Mouse (Mus musculus) gastrocnemius, postnatal 36 days (tissue): ENCODE results near the gene Krtap28-13. TPM values are rescaled to one million over a fixed set of nuclear protein-coding genes. Genes with fewer than 3 reads are reported as not detected.

Source experiments
- DNase-seq, 2 experiments: peaks; one replicate each; pipeline ENCODE4 v3.0.0; 2022
- intact Hi-C: fragments of 180-260 bp; cut with DNase I; formaldehyde crosslinking; loops from one replicate; pipeline ENCODE4 v1.15.1; 2025
- long read RNA-seq, 2 experiments: library from polyadenylated mRNA; stranded (forward); transcript quantifications; one replicate each; pipeline ENCODE4 v2.0.0; 2021
- total RNA-seq, 2 experiments: library from RNA; stranded (reverse); gene quantifications; 2 replicates each; pipeline ENCODE4 v1.2.3; 2021

Krtap28-13 gene
- not detected for total RNA-seq
- long read RNA-seq, experiment 1: 0 reads
- long read RNA-seq, experiment 2: 0 reads

DNA sequence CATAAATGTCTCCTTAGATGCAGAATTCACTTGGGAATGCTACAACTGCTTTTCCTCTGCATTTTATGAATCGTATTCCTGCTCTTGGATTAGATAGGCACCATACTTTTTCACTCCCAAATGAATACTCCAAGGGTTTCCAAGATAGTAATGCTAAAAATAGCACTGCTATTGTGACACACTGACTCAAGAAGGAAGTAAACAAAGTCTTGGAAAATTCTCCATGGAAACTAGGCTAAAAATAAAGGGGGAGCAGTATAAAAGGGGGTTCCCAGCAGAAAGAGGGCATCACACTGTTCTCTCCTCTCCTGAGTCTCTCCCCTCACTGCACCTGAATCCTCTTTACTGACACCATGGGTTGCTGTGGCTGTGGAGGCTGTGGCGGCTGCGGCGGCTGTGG lies at the start of gene Krtap28-13:
Gene Krtap28-13 (plus strand): TSS at position 288 of the 400 bp plus-strand sequence.
- no peak for DNase-seq
- intact Hi-C loops: no loop called here

DNA sequence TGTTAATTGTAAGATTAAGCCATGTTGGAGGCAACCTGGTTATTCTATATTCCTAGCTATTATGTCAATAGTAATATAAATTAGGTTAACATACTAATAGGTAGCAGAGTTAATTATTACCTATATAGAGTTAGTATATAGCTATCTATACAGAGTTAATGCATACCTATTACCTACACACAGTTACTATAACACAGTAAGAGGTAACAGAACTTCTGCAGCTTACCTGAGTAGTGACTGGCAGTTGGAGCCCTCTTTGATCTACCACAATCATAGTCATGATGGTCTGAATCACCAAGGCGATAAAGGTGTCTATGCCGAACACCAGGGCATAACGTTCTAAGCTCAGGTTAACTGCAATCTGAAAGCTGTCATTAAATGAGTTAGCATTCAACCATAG lies 46.3 kb upstream of the Krtap28-13 start:
- intact Hi-C loops: no loop called here

DNA sequence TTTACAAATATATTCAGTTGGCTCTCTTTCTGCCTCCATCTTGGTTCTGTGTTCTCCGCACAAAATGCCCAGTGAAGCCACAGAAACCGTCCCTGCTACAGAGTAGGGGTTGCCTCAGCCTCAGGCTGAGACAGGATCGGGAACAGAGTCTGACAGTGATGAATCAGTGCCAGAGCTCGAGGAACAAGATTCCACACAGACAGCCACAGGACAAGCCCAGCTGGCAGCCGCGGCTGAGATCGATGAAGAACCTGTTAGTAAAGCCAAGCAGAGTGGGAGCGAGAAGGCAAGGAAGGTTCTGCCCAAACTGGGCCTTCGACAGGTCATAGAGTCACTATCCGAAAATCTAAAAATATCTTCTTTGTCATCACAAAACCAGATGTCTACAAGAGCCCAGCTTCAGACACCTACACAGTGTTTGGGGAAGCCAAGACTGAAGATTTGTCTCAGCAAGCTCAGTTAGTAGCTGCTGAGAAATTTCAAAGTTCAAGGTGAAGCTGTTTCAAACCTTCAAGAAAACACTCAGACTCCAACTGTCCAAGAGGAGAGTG lies 45.3 kb upstream of the Krtap28-13 start:
- intact Hi-C loops: no loop called here
- DNase-seq: no peak

More for the DNA sequence above, 46.3 kb upstream of the Krtap28-13 start:
- DNase-seq: no peak

DNA sequence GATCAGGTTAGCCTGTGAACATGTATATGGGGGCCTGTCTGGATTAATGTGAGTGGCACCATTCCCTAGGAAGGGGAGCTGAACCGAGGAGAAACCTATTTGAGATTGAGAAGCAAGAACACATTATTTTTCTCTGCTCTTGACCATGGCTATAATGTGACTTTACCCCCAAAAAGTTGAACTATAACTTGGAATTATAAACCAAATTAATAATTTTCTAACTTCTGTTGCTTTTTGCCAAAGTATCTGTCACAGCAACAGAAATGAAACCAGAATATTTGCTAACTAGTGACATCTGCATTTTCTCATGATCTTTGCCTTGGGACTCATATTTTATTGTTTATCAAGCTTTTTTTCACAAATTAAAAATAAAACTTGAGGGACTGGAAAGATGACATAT lies 44.2 kb upstream of the Krtap28-13 start:
- DNase-seq: no peak
- intact Hi-C loops: no loop called here

DNA sequence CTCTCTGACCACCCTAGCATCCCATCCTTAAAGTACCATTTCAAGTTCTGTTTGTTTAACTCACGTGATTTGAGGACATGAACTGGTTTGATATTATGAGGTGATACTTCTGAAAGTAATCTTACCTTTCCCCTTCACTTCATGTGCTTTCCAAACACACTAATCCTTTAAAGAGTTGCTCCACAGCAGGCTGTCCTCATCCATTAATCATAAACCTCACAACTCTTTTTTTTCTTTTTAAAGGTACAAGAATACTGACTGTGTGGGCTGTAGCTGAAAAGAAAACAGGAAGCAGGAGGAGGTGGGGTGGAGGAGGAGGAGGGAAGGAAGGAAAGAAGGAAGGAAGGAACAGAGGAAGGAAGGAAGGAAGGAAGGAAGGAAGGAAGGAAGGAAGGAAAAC lies 28.8 kb upstream of the Krtap28-13 start:
- intact Hi-C loops: no loop called here
- DNase-seq: no peak

DNA sequence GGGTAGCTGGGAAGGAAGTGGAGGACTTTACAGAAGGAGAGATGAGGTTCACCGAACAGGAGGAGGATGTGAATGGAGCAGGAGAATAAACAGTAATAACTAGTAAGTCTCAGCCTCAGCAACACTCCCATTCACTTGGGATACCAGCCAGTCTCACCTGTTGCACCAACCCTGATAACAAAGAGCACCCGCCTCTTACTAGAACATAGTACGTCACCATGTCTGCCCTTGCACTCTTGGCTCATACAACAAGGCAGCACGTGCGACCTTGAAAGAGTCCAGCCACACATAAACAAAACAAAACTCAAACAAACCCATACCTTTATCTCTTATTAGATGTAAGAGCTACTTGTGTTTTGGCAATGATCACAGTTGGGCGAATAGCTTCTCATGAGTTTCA lies 28.2 kb upstream of the Krtap28-13 start:
- intact Hi-C loops: no loop called here
- no peak for DNase-seq

DNA sequence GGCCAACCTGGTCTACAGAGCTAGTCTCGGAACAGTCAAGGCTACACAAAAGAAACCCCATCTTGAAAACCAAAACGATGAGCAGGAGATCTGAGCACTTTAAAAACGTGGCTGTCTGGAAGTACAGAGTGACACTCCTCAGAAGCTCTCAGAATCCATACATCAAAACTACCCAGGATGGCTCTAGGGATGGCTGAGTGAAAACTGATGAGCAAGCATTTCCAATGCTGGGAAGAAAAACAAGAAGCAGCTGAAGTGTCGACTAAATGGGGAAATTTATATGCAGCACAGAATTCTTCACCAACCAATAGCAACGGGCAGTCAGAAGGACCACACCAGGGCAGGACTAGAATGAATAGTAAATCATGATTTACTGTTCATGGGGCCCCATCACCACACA lies 26.2 kb upstream of the Krtap28-13 start:
- no peak for DNase-seq
- intact Hi-C loops: no loop called here

DNA sequence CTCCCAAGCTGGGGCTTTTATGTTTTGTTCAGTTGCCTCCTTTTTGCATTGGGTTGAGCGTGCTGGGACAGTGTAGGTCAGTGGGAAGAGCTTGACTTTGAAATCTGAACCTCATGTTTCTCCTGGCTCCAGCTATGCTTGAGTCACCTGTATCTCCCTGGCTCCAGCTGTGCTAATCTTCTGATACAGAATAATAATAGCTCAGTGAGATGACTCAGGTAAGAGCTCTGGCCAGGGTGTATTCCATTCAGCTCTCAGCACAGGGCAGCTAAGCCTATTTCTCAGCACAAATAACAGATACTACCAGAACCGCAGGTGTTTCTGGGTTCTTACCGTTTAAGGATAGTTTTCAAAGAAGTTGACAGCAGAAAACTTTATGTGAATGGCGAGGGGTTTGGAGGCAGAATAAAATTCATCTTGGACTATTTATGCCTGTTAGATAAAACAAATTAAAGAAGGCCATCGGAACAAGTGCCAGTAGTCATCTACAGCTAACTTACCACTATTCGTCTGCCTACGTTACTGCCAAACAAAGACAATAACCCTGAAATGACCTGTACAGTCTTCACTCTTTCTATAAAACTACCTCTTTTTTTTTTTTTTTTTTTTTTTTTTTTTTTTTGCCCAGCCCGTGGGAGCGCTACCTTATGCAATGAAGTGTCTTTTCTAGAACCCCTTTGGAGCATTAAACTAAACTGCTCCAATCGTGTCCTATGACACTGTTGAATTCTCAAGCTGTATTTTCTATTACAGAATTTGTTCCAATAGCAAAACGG lies 23.6 kb upstream of the Krtap28-13 start:
- intact Hi-C loops: no loop called here
- DNase-seq: no peak

DNA sequence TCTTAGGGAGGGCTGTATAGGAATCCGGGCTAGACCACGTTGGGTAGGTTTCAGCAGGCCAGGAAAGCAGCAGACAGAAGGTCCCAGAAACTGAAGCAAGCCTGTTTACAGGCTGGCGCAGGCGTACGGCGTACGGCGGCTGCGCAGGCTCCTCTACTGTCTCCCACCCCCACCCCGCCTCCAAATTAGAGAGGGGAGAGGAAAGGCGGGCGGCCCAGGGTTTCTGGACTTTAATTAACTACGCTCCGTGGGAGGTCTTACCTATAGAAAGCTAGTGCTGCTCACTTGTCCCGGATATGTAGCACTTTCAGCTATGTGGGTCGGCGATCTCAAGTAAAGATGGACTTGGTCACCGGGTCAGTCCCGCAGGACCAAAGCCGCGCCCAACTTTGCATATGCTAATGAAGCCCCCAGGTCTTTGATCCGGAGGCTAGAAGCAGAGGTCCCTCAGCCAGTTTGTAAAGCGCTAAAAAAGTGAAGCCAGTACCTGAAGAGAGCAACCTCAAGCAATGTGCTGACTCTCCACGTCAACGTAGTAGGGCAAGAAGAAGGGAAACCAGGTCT lies 22.5 kb upstream of the Krtap28-13 start, which contains the start of gene Slc19a3:
Gene Slc19a3 (minus strand): TSS at position 340 of the 564 bp plus-strand sequence.
- intact Hi-C loops: no loop called here
- DNase-seq: no peak

DNA sequence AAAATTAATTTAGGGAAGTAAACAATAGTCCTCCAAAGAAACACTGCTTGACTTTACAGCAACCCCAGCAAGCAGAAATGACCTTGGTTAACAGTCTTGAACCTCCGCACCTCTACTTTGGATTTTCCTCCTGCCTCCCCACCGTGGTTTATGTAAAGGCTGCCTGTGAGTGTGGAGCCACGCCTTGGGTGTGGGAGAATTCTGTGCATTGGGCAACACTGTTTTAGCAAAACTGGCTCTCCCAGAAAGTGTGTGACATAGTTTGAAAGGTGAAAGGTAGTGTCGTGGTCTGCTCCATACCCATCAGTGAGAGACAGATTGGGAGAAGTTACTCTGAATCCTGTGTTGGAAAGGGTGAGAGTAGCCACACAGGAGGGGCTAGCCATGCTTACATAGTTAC lies 21.6 kb upstream of the Krtap28-13 start:
- intact Hi-C loops: no loop called here
- no peak for DNase-seq

DNA sequence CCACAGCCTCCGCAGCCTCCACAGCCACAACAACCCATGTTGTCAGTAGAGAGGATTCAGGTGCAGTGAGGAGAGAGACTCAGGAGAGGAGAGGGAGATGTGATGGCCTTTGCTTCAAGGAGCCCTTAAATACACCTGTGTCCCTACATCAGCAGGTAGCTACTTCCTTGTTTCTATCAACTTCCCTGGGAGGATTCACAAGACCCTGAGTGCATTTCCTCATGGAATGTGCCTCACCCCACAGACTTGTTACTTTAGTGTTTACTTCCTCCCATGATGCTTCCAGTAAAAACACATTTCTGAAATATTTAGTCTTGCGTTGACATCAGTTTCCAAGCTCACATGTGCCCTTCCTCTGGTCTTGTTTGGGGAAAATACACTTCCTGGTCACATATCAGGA lies 18.4 kb upstream of the Krtap28-13 start, which contains the start of gene Krtap28-10:
Gene Krtap28-10 (minus strand): TSS at position 101 of the 400 bp plus-strand sequence.
- no peak for DNase-seq
- intact Hi-C loops: no loop called here

DNA sequence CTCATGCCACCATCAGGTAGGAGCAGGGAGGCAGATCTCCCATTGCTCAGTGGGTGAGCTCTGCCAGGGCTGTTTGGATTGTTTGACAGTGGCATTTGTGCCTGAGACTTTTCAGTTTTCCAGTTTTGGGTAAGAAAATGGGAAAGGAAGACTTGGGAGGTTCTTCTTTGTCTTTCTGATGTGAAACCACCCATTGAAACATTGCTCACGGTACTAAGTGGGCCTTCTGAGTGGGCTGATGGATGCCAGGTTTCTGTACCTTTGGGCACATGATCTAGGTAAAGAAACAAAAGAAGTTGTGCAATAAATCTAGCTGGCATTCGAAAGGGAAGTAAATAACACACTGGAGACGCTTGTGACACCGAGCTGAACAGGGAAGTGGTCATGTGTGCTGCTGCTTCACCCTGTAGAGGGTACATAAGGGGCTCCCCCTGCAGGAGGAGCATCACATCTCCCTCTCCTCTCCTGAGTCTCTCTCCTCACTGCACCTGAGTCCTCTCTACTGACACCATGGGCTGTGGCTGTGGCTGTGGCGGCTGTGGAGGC lies 15.8 kb upstream of the Krtap28-13 start, which contains the start of gene Gm47969:
Gene Gm47969 (plus strand): TSS at position 51 of the 546 bp plus-strand sequence.
- intact Hi-C loops: no loop called here
- no peak for DNase-seq

DNA sequence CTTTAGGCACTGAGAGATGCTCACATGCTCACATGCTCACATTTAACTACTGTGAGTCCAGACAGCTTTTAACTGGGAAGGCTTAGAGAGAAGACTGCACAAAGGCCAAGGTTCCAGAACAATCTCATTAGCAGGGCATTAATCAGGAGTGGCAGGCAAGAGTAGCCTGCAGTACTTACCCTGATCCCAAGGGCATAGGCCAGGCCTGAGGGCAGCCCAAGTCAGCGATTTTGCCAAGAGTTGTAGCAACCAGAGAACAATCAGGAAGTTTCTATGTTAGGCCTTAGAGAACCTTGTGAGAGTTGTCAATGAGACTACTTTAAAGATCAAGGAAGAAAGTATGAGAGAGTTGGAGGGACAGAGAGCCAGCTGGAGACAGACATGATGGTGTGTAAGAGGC lies 2.2 kb upstream of the Krtap28-13 start:
- no peak for DNase-seq
- intact Hi-C loops: no loop called here

DNA sequence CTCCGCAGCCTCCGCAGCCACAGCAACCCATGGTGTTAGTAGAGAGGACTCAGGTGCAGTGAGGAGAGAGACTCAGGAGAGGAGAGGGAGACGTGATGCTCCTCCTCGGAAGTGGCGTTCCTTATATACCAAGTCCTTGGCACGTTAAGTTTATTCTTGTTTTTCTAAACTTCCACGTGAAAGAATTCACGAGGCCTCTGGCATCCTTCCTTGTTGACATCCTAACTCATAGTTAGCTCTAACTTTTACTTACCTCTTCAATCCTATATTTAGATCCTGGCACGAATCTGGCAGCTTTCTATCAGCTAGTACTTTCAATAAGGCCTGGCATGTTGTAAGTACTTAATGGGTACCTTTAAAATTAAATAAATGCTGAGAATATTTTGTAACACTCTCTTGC lies 1.5 kb upstream of the Krtap28-13 start, which contains the start of gene A030005K14Rik:
Gene A030005K14Rik (minus strand): TSS at position 101 of the 400 bp plus-strand sequence.
- intact Hi-C loops: no loop called here
- DNase-seq: no peak

DNA sequence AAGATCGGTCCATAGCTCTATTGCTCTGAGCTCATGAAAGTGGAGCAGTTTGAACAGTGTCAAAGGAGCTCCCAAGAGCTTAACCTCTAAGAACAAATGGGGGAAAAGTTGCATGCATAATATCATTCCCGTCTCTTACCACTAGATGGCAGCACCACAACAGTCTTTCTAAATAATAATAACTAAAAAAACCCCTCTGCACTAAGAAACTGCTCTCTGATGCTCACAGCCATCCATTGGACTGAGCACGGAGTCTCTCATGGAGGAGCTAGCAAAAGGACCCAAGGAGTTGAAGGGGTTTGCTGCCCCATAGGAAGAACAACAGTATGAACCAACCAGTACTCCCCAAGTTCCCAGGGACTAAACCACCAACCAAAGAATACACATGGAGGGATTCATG lies 4.1 kb downstream of the Krtap28-13 start:
- intact Hi-C loops: no loop called here
- DNase-seq: no peak

DNA sequence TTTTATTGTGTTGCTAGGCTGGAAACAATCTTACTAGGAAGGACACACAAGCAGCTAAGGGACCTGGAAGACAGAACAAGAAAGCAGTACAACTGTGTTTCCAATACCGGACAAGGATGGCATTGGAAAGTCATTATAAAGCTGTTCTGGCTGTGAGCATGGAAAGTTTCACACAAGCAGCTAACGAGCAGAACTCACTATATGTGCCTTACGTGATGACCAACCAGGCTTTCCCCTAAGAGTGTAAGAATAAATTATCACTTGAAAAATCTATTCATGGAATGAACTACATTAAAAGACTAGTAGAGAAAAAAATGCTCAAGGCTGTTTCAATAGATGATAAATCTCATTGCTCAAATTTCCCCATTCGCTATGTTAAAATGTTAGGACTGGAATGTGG lies 5.8 kb downstream of the Krtap28-13 start:
- intact Hi-C loops: no loop called here
- DNase-seq: no peak

DNA sequence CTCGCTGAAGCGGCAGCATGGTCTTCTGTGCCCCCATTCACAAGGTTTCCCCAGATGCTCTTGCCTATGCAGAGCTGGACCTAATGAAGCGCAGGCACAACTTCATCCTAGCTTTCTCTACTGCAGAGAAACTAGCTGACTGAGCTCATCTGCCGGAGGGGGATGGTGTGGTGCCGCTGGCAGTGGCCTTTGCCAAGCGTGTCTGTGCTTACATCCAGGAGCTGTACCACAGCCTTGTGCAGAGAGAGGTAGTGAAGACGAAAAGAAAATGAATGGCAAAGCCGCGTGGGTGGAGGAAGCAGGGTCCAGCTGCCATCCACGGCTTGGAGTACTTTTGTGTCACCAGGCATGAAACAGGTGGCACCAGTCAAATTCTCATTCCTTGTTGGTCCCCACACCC lies 6.5 kb downstream of the Krtap28-13 start:
- intact Hi-C loops: no loop called here
- no peak for DNase-seq

DNA sequence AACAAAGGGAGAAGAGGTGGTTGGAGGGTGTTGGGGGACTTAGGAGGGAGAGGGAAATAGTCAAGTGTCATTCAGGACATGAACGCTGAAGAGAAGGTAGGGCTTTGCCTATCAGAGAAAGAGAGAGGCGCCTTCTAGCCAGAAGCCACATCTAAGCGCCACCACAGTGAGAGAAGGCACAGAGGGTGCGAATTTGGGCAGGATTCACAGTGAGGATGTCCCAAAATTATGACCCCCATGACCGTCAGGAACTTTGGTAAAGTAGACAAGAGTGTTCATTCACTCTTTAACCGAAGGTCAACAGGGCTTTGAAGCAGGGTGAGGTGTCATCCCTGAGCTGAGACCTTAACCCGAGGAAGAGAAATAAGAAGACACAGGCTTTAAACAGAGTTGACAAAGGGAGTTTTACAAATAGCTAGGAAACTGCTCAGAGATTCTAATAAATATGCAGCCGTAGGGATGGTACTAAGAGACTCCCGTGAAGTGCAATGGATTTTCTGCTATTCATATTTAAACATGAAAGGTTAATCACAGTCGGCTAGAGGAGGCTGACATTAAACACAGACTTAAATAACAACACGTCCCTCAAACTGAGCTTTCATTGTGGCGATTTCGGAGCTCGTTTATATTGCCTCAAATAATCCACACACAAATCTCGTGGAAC lies 14.9 kb downstream of the Krtap28-13 start:
- no peak for DNase-seq
- intact Hi-C loops: loop anchor here (10.0 kb wide), 1 partner anchor 291 kb away; no protein-coding TSS in a partner anchor

DNA sequence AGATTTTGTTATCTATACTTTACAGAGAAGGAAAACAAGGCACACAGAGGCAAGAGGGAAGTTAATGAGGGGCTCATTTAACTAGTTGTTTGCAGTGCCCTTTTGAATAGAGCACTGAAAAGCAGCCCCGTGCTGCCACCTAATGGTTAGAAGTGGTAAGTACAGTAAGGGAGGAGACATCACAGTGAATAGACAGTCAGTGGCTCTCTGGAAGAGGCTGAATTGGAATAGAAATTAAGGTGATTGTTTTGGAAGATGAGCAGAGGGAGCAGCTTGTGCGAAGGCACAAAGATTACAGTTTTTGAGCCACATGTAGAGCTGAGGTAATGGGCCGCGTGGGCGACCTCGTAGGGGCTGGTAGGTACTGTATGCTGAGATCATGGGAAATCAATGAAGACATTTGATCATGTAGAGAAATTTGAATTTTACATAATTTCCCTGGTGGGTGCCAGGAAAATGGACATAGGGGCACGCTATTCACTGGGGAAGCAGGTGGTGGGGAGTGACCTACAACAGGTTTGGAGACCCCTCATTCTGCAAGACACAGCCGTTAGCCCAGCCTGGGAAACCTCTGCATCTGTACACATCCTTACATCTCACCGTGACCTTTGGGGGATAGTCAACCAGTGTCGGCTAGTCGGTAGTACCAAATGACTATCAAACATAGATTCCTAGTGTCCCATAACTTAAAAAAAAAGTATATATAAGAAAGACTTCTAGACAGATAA lies 15.6 kb downstream of the Krtap28-13 start:
- intact Hi-C loops: loop anchor here (10.0 kb wide), 1 partner anchor 292 kb away; no protein-coding TSS in a partner anchor
- no peak for DNase-seq

DNA sequence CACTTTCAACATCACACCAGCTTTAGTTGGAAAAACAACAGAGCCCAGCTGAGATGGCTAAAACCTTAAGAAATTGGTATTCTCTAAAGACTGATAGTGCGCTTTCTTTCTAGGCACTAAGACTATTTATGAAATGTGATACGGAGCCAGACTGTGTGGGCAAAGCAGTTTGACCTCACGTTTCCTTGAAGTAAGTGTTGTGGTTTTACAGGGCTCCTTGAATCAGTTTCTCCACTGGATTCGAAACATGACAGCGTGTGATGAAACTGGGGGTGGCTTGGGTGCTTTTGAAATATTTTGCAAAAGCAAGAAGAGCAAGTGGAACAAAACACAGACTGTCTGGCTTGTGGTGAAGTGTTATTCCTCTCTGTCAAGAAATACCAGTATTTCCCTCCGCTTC lies 16.3 kb downstream of the Krtap28-13 start:
- intact Hi-C loops: loop anchor here (10.0 kb wide), 1 partner anchor 292 kb away; no protein-coding TSS in a partner anchor
- DNase-seq: no peak
